Mouse (Mus musculus) kidney, postnatal 36 days (tissue): ENCODE results near the gene Pou2f2.
"Not testable (repeated sequence)": the region's sequence is repeated elsewhere in the genome, so short reads cannot be mapped to it uniquely, and the experiment has no call there.

Source experiments
- DNase-seq, 2 experiments: peaks; one replicate each; pipeline ENCODE4 v3.0.0; 2021 to 2022; ENCODE audit warnings: mixed read lengths in 2 of 2

The Pou2f2 gene

GRCm38 (mm10) chr7:25058394-25058793 lies 121.1 kb downstream of the Pou2f2 start:
- no peak for DNase-seq

DNA sequence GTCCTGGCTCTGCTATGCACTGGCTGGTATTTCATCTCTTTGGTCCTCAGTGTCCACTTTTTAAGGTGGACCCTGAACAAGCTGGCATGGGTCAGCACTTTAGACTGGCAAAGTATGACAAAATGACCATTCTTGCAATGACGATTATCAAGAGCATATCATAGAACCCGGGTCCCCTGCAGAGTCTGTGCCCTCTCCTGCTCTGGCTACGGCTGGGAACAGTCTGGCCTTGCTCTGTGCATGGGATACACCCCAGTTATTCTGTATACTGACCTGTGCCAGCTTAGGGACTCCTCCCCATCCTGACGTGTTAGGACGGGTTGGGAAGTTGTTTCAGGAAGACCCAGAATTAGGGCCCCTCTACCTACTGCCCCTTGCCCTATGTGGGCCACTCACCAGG lies 121.6 kb downstream of the Pou2f2 start:
- DNase-seq: no peak

GRCm38 (mm10) chr7:25056951-25057350 lies 122.6 kb downstream of the Pou2f2 start:
- no peak for DNase-seq

DNA sequence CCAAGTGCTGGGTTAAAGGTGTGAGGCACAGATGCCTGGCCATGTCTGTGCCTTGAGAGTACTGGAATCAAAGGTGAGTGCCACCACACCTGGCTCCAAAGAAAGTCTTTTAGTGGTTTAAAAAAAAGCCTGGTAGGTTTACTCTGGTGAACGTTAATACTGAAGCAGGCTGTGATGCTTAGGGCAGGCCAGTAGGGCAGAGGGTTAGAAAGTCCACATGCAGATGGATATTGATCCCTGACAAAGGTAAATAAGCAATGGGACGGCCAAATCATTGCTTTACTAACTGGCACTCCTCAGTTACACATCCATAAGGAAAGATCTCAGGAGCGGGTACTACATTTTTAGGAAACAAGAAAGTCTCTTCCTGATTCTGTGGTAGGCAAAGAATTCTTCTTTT lies 126.9 kb downstream of the Pou2f2 start:
- DNase-seq: no peak

DNA sequence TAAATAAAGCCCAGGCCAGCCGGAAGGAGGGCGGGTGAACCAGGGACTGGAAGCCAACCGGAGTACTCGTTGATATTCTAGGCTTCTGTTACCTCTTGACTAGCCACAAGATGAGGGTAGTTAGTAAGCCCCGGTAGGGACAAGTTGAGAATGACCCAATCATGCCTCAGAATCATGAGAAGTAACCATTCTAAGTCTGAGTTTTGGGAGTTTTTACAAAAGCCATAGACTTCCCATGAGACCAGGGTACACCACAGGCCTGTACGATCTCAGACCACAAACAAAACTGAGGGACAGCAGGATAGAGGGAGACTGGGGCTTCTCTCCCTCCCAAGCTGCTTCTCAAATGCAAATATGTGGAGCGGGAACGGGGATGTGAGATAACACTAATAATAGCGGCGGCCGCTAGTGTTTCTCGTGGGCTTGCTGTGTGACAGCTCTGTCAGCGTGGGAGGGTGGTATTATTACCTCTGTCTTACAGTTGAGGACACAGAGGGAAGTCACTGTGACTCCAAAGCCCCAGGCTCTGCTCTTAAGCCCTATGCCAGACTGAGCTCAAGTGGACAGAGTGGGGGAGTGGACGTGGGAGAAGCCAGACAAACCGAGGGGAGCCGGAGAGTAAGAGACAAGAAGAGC lies 130.1 kb downstream of the Pou2f2 start:
- DNase-seq: no peak

GRCm38 (mm10) chr7:25047363-25047762 lies 132.2 kb downstream of the Pou2f2 start:
- DNase-seq: no peak

GRCm38 (mm10) chr7:25044599-25044998 lies 134.9 kb downstream of the Pou2f2 start:
- not testable (repeated sequence) for DNase-seq

DNA sequence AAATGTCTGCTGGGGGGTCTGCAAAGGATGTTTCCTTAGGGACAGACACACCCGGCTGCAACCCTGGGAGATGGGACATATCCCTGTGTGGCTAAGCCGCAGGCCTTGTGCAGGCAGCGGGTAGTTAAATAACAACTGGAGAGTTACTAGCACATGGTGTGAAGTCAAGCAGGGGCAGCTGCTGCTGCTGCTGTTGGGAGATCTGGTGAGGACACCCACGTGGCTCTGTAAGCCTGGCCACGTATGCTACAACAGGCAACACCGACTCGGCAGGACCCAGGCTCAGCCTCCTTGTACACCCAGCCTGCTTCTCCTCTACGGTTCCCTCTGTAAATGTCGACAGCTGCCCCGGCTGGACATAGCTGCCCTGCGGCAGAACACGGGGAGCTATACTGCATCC lies 137.6 kb downstream of the Pou2f2 start:
- DNase-seq: peak in 1 of 2 experiments; percentile 17
